Mouse (Mus musculus): ENCODE data around the gene Klk1b5.

GRCm38 (mm10) chr7:44254930-44255329 is 39.2 kb downstream of the Klk1b5 start:
- TF ChIP-seq EP300 (IDR thresholded peaks at IDR 0.05; ENCODE audit: low read depth) (no peak), CTCF (IDR thresholded peaks at IDR 0.05; ENCODE audit: low read depth) (no peak)
